25 mouse cellular contexts compared by ENCODE assay signal in genomic region chr11:58282518-58282917, GRCm38 (mm10). TPM values are rescaled to one million over a fixed set of nuclear protein-coding genes. Genes with fewer than 3 reads are reported as not detected.
"Had no signal": no experiment of that assay in that cellular context is flagged by ENCODE, and none has a peak within 500 bp of the region (broad histone marks: within the 10 kb centered on the region; RNA-seq: fewer than 3 reads in every experiment).

No protein-coding gene starts in this region.

- DNase-seq: liver, postnatal 0 days; lung, adult 2 months; lung, postnatal 14 days; lung, postnatal 36 days; midbrain, embryonic 14.5 days; retina, postnatal 1 day; right cerebral cortex, adult 18-20 months; right cerebral cortex, postnatal 25 days; thymus, adult 2 months; thymus, postnatal 25 days; thymus, postnatal 4 days had no signal

- H3K4me1 ChIP-seq: liver, embryonic 15.5 days; lung, embryonic 15.5 days; midbrain, embryonic 10.5 days; midbrain, embryonic 12.5 days; neural tube, embryonic 13.5 days; neural tube, embryonic 15.5 days; stomach, embryonic 15.5 days had no signal

- H3K9ac ChIP-seq: liver, embryonic 15.5 days; liver, postnatal 0 days; lung, embryonic 15.5 days; midbrain, embryonic 12.5 days; neural tube, embryonic 13.5 days; neural tube, embryonic 15.5 days; stomach, embryonic 15.5 days had no signal

- H3K4me2 ChIP-seq: liver, embryonic 15.5 days; lung, embryonic 15.5 days; midbrain, embryonic 12.5 days; neural tube, embryonic 13.5 days; neural tube, embryonic 15.5 days; stomach, embryonic 15.5 days had no signal

- ATAC-seq: liver, postnatal 0 days; lung, postnatal 0 days; midbrain, embryonic 16.5 days had no signal

- H3K9me3 ChIP-seq: liver, embryonic 15.5 days; lung, embryonic 15.5 days; midbrain, embryonic 10.5 days; midbrain, embryonic 12.5 days; neural tube, embryonic 13.5 days; neural tube, embryonic 15.5 days; stomach, embryonic 15.5 days had no signal

- H3K4me3 ChIP-seq: liver, embryonic 15.5 days; lung, embryonic 15.5 days; midbrain, embryonic 10.5 days; midbrain, embryonic 12.5 days; myocyte; neural tube, embryonic 13.5 days; neural tube, embryonic 15.5 days; stomach, embryonic 15.5 days had no signal

- H3K27ac ChIP-seq: liver, embryonic 15.5 days; lung, embryonic 15.5 days; macrophage; midbrain, embryonic 10.5 days; midbrain, embryonic 12.5 days; neural tube, embryonic 13.5 days; neural tube, embryonic 15.5 days; stomach, embryonic 15.5 days; stomach, postnatal 0 days had no signal

- H3K27me3 ChIP-seq: liver, embryonic 15.5 days; midbrain, embryonic 12.5 days; neural tube, embryonic 15.5 days; stomach, embryonic 15.5 days had no signal

- H3K36me3 ChIP-seq: liver, embryonic 15.5 days; lung, embryonic 15.5 days; midbrain, embryonic 10.5 days; midbrain, embryonic 12.5 days; neural tube, embryonic 13.5 days; neural tube, embryonic 15.5 days; stomach, embryonic 15.5 days had no signal

RNA-seq across cellular contexts. Expression of gene 4930438A08Rik, which starts 7.9 kb away (rescaled TPM):
- total RNA-seq: megakaryocyte-erythroid progenitor cell, adult 5-6 weeks had no signal
- polyA plus RNA-seq: midbrain, embryonic 10.5 days; midbrain, embryonic 14.5 days; midbrain, embryonic 16.5 days; neural tube, embryonic 11.5 days; neural tube, embryonic 13.5 days; neural tube, embryonic 15.5 days had no signal
